Mouse (Mus musculus) cortical plate, adult 2 months (tissue): ENCODE results near the gene Zfp638.

Experiments used
- CTCF ChIP-seq: fragments of 200-500 bp; IDR thresholded peaks from 2 replicates; pipeline ENCODE4 v1.5.1; 2011; ENCODE audit warnings: mild to moderate bottlenecking, control low read depth, low read length; ENCODE audit not compliant: insufficient read depth; ENCODE audit errors: extremely low read depth
- POLR2A ChIP-seq: fragments of 200-500 bp; IDR thresholded peaks from 2 replicates; pipeline ENCODE4 v1.6.1; 2011; ENCODE audit warnings: mild to moderate bottlenecking, low read length, control low read depth; ENCODE audit not compliant: insufficient read depth; ENCODE audit errors: extremely low read depth

DNA sequence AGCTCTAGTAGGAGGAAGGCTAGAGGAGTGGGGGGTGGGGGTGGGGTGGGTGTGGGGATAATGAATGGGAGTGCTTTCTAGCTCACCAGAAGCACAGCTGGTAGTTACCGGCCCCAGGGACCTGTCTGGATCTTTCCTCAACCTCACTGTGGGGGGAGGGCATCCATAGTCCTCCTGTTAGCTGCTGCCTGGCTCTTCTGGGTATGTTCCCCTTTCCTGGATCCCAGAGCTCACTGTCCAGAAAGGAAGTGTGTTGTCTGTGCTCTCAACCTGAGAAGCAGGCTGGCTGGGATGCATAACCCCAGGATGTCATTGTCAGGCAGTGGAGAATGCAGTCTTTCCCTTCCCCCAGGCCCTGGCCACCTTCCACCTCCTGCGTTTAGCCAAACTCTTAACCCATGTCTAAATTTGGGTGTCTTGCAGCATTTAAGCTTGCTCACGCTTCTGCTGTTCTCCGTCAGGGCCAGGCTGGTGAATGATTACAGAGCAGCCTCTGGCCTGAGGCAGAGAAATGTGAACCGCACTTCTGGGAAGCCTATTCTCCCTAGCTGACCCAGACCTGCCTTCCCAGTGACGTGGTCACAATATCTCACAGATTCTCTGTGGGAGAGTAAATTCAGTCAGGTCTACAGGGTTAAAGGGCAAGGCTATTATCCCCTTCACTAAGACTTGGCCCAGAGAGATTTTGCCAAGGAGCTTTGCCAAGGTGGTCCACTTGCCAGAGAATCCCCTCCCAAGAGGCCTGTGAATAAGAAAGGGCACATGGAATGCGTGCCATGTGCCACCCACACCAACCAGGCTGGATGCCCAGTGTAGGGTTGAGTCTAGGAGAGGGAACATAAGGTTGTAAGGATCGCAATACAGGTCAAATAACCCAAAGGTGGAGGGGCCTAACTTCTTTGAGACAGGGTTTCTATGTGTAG lies 143.7 kb downstream of the Zfp638 start:
- TF ChIP-seq CTCF (no peak), POLR2A (no peak)
